In genomic region chr5:74089643-74090042, GRCm38 (mm10) we compare ENCODE assay signal across 21 mouse cellular contexts. TPM values are rescaled to one million over a fixed set of nuclear protein-coding genes. Genes with fewer than 3 reads are reported as not detected.
DNase-seq lines count a peak whose midpoint lies in the region; ATAC-seq lines count a peak whose summit lies in the region.
"Had no signal": no experiment of that assay in that cellular context is flagged by ENCODE, and none has a peak within 500 bp of the region (broad histone marks: within the 10 kb centered on the region; RNA-seq: fewer than 3 reads in every experiment).

No protein-coding gene starts in this region.

- no peaks in the 10 kb centered on the region for H3K9me3 ChIP-seq in kidney, embryonic 14.5 days (ENCODE audit: control insufficient read depth, low read length)
- no peaks in the 10 kb centered on the region for H3K9me3 ChIP-seq in lung, embryonic 15.5 days
- H3K9me3 ChIP-seq in kidney, embryonic 16.5 days (ENCODE audit: low read length): no peaks in the 10 kb centered on the region
- H3K9me3 ChIP-seq in hindbrain, embryonic 13.5 days: no peaks in the 10 kb centered on the region
- H3K9me3 ChIP-seq: embryonic facial prominence, embryonic 12.5 days; hindbrain, embryonic 10.5 days had no signal

- WGBS in kidney, embryonic 14.5 days: 83% methylated on average over 3 of the region's 3 CpGs
- 66% methylated on average over 3 of the region's 3 CpGs for WGBS in lung, embryonic 15.5 days
- 72% methylated on average over 3 of the region's 3 CpGs for WGBS in kidney, embryonic 16.5 days
- 93% methylated on average over 3 of the region's 3 CpGs for WGBS in hindbrain, embryonic 13.5 days

- H3K27me3 ChIP-seq in kidney, embryonic 14.5 days (ENCODE audit: control insufficient read depth, insufficient read depth, low read length): no peaks in the 10 kb centered on the region
- no peaks in the 10 kb centered on the region for H3K27me3 ChIP-seq in lung, embryonic 15.5 days
- H3K27me3 ChIP-seq in kidney, embryonic 16.5 days (ENCODE audit: insufficient read depth, low read length): no peaks in the 10 kb centered on the region
- H3K27me3 ChIP-seq in hindbrain, embryonic 13.5 days: no peaks in the 10 kb centered on the region
- H3K27me3 ChIP-seq: CH12.LX; embryonic facial prominence, embryonic 12.5 days; Patski had no signal

- H3K4me2 ChIP-seq in kidney, embryonic 14.5 days (replicated peaks; ENCODE audit: low read depth, low read length): no peak overlapping the region
- H3K4me2 ChIP-seq in lung, embryonic 15.5 days: no peak overlapping the region
- no peak overlapping the region for H3K4me2 ChIP-seq in kidney, embryonic 16.5 days (replicated peaks; ENCODE audit: low read depth, low read length)
- no peak overlapping the region for H3K4me2 ChIP-seq in hindbrain, embryonic 13.5 days
- H3K4me2 ChIP-seq: embryonic facial prominence, embryonic 12.5 days; heart, embryonic 11.5 days had no signal

- no peak overlapping the region for H3K4me3 ChIP-seq in kidney, embryonic 14.5 days (ENCODE audit: low read length)
- no peak overlapping the region for H3K4me3 ChIP-seq in lung, embryonic 15.5 days
- H3K4me3 ChIP-seq in kidney, embryonic 16.5 days (ENCODE audit: low read length): no peak overlapping the region
- no peak overlapping the region for H3K4me3 ChIP-seq in hindbrain, embryonic 13.5 days
- H3K4me3 ChIP-seq: embryonic facial prominence, embryonic 12.5 days; heart, adult 2 months; hindbrain, embryonic 10.5 days had no signal

- H3K36me3 ChIP-seq in kidney, embryonic 14.5 days (ENCODE audit: control insufficient read depth, insufficient read depth, low read length): peaks cover 2% of the 10 kb centered on the region; the same call in 1 of the 2 replicates
- peaks cover 4% of the 10 kb centered on the region; the same call in 1 of the 2 replicates for H3K36me3 ChIP-seq in lung, embryonic 15.5 days
- peaks cover 4% of the 10 kb centered on the region; the same call in 1 of the 2 replicates for H3K36me3 ChIP-seq in kidney, embryonic 16.5 days (ENCODE audit: insufficient read depth, low read length)
- peaks cover under 1% of the 10 kb centered on the region; the same call in 1 of the 2 replicates for H3K36me3 ChIP-seq in hindbrain, embryonic 13.5 days

- ATAC-seq in kidney, embryonic 14.5 days (ENCODE audit: low FRiP score, low TSS enrichment): no peak
- ATAC-seq in lung, embryonic 15.5 days (ENCODE audit: borderline replicate concordance, extremely low read depth, low FRiP score, low TSS enrichment): no peak
- ATAC-seq in kidney, embryonic 16.5 days (ENCODE audit: low FRiP score, low TSS enrichment): no peak
- ATAC-seq in hindbrain, embryonic 13.5 days (ENCODE audit: low FRiP score): no peak
- ATAC-seq: activated CD4-positive, CD25-positive, alpha-beta regulatory T cell, adult 4 months; forebrain, embryonic 16.5 days; Patski had no signal

- no peak overlapping the region for H3K27ac ChIP-seq in kidney, embryonic 14.5 days (ENCODE audit: low read depth, low read length)
- H3K27ac ChIP-seq in lung, embryonic 15.5 days: peak overlapping the region; percentile 20; the same call in 1 of the 2 replicates
- H3K27ac ChIP-seq in kidney, embryonic 16.5 days (ENCODE audit: low read length): 0 out of 2 replicates have a peak overlapping the region, but pooled peaks have one; percentile 50
- H3K27ac ChIP-seq in hindbrain, embryonic 13.5 days: no peak overlapping the region
- H3K27ac ChIP-seq: embryonic facial prominence, embryonic 12.5 days; heart, adult 2 months; hindbrain, embryonic 10.5 days had no signal

- peak; percentile 34 for DNase-seq in kidney, adult 18-20 months
- DNase-seq in lung, postnatal 10 days: no peak
- DNase-seq in kidney, postnatal 36 days: peak; percentile 47 to 68
- no peak for DNase-seq in ovary, postnatal 14 days (ENCODE audit: low spot score)
- DNase-seq: adrenal gland, postnatal 14 days; cerebellum, adult 11-12 months; cerebellum, adult 9-10 months; cerebellum, postnatal 25 days; gastrocnemius, postnatal 14 days; heart, adult 2 months had no signal

- no peak overlapping the region for H3K9ac ChIP-seq in kidney, embryonic 14.5 days (ENCODE audit: low read depth, low read length)
- no peak overlapping the region for H3K9ac ChIP-seq in lung, embryonic 15.5 days
- 0 out of 2 replicates have a peak overlapping the region, but pooled peaks have one; percentile 31 for H3K9ac ChIP-seq in kidney, embryonic 16.5 days (replicated peaks; ENCODE audit: low read length)
- H3K9ac ChIP-seq in hindbrain, embryonic 13.5 days: no peak overlapping the region
- H3K9ac ChIP-seq: embryonic facial prominence, embryonic 12.5 days had no signal

- peaks cover 4% of the 10 kb centered on the region; the same call in 1 of the 2 replicates for H3K4me1 ChIP-seq in kidney, embryonic 14.5 days (ENCODE audit: control insufficient read depth, insufficient read depth, low read length)
- peaks cover 12% of the 10 kb centered on the region for H3K4me1 ChIP-seq in lung, embryonic 15.5 days
- H3K4me1 ChIP-seq in kidney, embryonic 16.5 days (ENCODE audit: insufficient read depth, low read length): peaks cover 6% of the 10 kb centered on the region
- H3K4me1 ChIP-seq in hindbrain, embryonic 13.5 days (replicated peaks): peaks cover 9% of the 10 kb centered on the region

RNA-seq across cellular contexts. Expression of gene Usp46, which starts 21.4 kb away (rescaled TPM):
- 27.6 and 34.5 TPM in 2 replicates for polyA plus RNA-seq in kidney, embryonic 14.5 days (2014; fragmentation: Nextera tagmentation; extraction: Ambion mirVana)
- 44.5 and 46.4 TPM in 2 replicates for polyA plus RNA-seq in lung, embryonic 15.5 days (2015; fragmentation: Nextera tagmentation; extraction: Ambion mirVana)
- 27.3 and 30.4 TPM in 2 replicates for polyA plus RNA-seq in kidney, embryonic 16.5 days (2015; fragmentation: Nextera tagmentation; extraction: Ambion mirVana)
- 30.4 and 33.0 TPM in 2 replicates for polyA plus RNA-seq in hindbrain, embryonic 13.5 days (2015; fragmentation: Nextera tagmentation; extraction: Ambion mirVana)

Comparison
In these comparisons a context has a peak if more than half of its experiments do, and no peak if none do; other contexts are left out.
1. H3K27ac ChIP-seq: peak in lung, embryonic 15.5 days (single experiment) and kidney, embryonic 16.5 days (single experiment); none in kidney, embryonic 14.5 days (single experiment) and hindbrain, embryonic 13.5 days (single experiment).
2. DNase-seq: peak in kidney, adult 18-20 months (single experiment) and kidney, postnatal 36 days (2 of 2); none in lung, postnatal 10 days (single experiment) and ovary, postnatal 14 days (single experiment).